Mouse (Mus musculus) CH12.LX (cell line): ENCODE results near the gene Klf5. TPM values are rescaled to one million over a fixed set of nuclear protein-coding genes. Genes with fewer than 3 reads are reported as not detected.

Experiments
- DNase-seq: peaks from one replicate; pipeline ENCODE4 v3.0.0-alpha.2; 2013; ENCODE audit errors: extremely low read depth
- H3K27ac ChIP-seq: 2 replicates; pipeline ENCODE4 v1.5.1; 2012; ENCODE audit warnings: low read depth, mild to moderate bottlenecking, control low read depth, moderate library complexity; ENCODE audit not compliant: insufficient read depth
- H3K27me3 ChIP-seq: replicated peaks from 2 replicates; pipeline ENCODE3; 2012; ENCODE audit warnings: inconsistent platforms
- H3K36me3 ChIP-seq, 2 experiments: replicated peaks in 1 of 2; 2 replicates each; pipeline versions ENCODE3 to v1.6.1; 2012; ENCODE audit warnings: inconsistent platforms in 1 of 2, low read length in 1 of 2, mild to moderate bottlenecking in 1 of 2, mixed read lengths in 1 of 2, moderate library complexity in 1 of 2; ENCODE audit not compliant: control insufficient read depth in 1 of 2, insufficient read depth in 1 of 2
- H3K4me1 ChIP-seq, 2 experiments: 2 replicates each; pipeline ENCODE4 v1.6.1; 2012; ENCODE audit warnings: inconsistent platforms in 1 of 2, moderate library complexity in 1 of 2; ENCODE audit not compliant: insufficient read depth in 2 of 2, control insufficient read depth in 1 of 2
- H3K4me2 ChIP-seq: 2 replicates; pipeline ENCODE4 v1.6.1; 2012; ENCODE audit warnings: low read depth, mild to moderate bottlenecking, control low read depth; ENCODE audit not compliant: poor library complexity, insufficient read depth, severe bottlenecking
- H3K4me3 ChIP-seq, 3 experiments: fragments of 150-350 bp in 1 of 3; sonication (generic) in 1 of 3; replicated peaks in 1 of 3; 2 replicates each; pipeline versions ENCODE3 to v1.5.1; 2011 to 2012; ENCODE audit warnings: low read depth in 2 of 3, low read length in 2 of 3, mild to moderate bottlenecking in 2 of 3, moderate library complexity in 2 of 3, control low read depth in 1 of 3, improper control_type of control experiment in 1 of 3, inconsistent platforms in 1 of 3, mixed read lengths in 1 of 3; ENCODE audit not compliant: poor library complexity in 1 of 3
- H3K79me2 ChIP-seq: replicated peaks from 2 replicates; pipeline ENCODE4 v1.6.1; 2012; ENCODE audit warnings: mild to moderate bottlenecking, moderate library complexity; ENCODE audit not compliant: control insufficient read depth, poor library complexity, insufficient read depth, severe bottlenecking; ENCODE audit errors: extremely low read depth
- H3K9ac ChIP-seq: 2 replicates; pipeline ENCODE4 v1.6.1; 2012; ENCODE audit warnings: low read depth, mild to moderate bottlenecking, control low read depth, moderate library complexity; ENCODE audit not compliant: insufficient read depth
- H3K9me3 ChIP-seq: replicated peaks from 2 replicates; pipeline ENCODE3; 2012; ENCODE audit warnings: low read length, inconsistent platforms, mixed read lengths
- BHLHE40 ChIP-seq: IDR thresholded peaks from 2 replicates; pipeline ENCODE4 v1.6.1; 2011; ENCODE audit warnings: mild to moderate bottlenecking, low read depth, low read length, improper control_type of control experiment
- CHD1 ChIP-seq: IDR thresholded peaks from 2 replicates; pipeline ENCODE4 v1.6.1; 2012; ENCODE audit warnings: low read depth, low read length, improper control_type of control experiment, inconsistent platforms
- CHD2 ChIP-seq: IDR thresholded peaks from 2 replicates; pipeline ENCODE4 v1.6.1; 2011; ENCODE audit warnings: low read length, improper control_type of control experiment
- CTCF ChIP-seq, 2 experiments: IDR thresholded peaks in 1 of 2; conservative IDR thresholded peaks in 1 of 2; 2 replicates each; pipeline ENCODE4 v1.5.1; 2011 to 2012; ENCODE audit warnings: low read depth in 2 of 2, low read length in 2 of 2, improper control_type of control experiment in 1 of 2, inconsistent platforms in 1 of 2, mild to moderate bottlenecking in 1 of 2, moderate library complexity in 1 of 2
- ELF1 ChIP-seq: IDR thresholded peaks from 2 replicates; pipeline ENCODE4 v1.6.1; 2014; ENCODE audit warnings: low read depth, mild to moderate bottlenecking, inconsistent platforms, low read length, improper control_type of control experiment
- EP300 ChIP-seq: IDR thresholded peaks from 2 replicates; pipeline ENCODE4 v1.6.1; 2011; ENCODE audit warnings: low read length, improper control_type of control experiment
- GABPA ChIP-seq: IDR thresholded peaks from 2 replicates; pipeline ENCODE4 v1.6.1; 2012; ENCODE audit warnings: low read depth, low read length, improper control_type of control experiment, inconsistent platforms; ENCODE audit not compliant: insufficient replicate concordance
- IRF4 ChIP-seq: IDR thresholded peaks from 2 replicates; pipeline ENCODE4 v1.6.1; 2014; ENCODE audit warnings: low read depth, mild to moderate bottlenecking, inconsistent platforms, low read length, improper control_type of control experiment
- JUN ChIP-seq: IDR thresholded peaks from 2 replicates; pipeline ENCODE4 v1.6.1; 2011; ENCODE audit warnings: low read depth, mild to moderate bottlenecking, low read length, improper control_type of control experiment, moderate library complexity; ENCODE audit not compliant: insufficient read depth
- JUND ChIP-seq: conservative IDR thresholded peaks from 2 replicates; pipeline ENCODE4 v1.6.1; 2011; ENCODE audit warnings: low read depth, low read length, improper control_type of control experiment
- KAT2A ChIP-seq: IDR thresholded peaks from 2 replicates; pipeline ENCODE4 v1.6.1; 2012; ENCODE audit warnings: low read length, improper control_type of control experiment, inconsistent platforms; ENCODE audit not compliant: insufficient replicate concordance
- MXI1 ChIP-seq: IDR thresholded peaks from 2 replicates; pipeline ENCODE4 v1.6.1; 2011; ENCODE audit warnings: mild to moderate bottlenecking, low read depth, low read length, improper control_type of control experiment
- MYC ChIP-seq: IDR thresholded peaks from 2 replicates; pipeline ENCODE4 v1.6.1; 2011; ENCODE audit warnings: low read depth, mild to moderate bottlenecking, improper control_type of control experiment, low read length
- NELFE ChIP-seq: IDR thresholded peaks from 2 replicates; pipeline ENCODE4 v1.6.1; 2011; ENCODE audit warnings: low read depth, low read length, improper control_type of control experiment
- NRF1 ChIP-seq: IDR thresholded peaks from 2 replicates; pipeline ENCODE4 v1.6.1; 2014; ENCODE audit warnings: low read depth, mild to moderate bottlenecking, inconsistent platforms, low read length, improper control_type of control experiment, moderate library complexity
- PAX5 ChIP-seq: IDR thresholded peaks from 2 replicates; pipeline ENCODE4 v1.6.1; 2012; ENCODE audit warnings: low read length, inconsistent platforms, mixed read lengths
- POLR2AphosphoS2 ChIP-seq: IDR thresholded peaks from 2 replicates; pipeline ENCODE4 v1.6.1; 2011; ENCODE audit warnings: low read depth, low read length, improper control_type of control experiment
- RCOR1 ChIP-seq: conservative IDR thresholded peaks from 2 replicates; pipeline ENCODE4 v1.6.1; 2012; ENCODE audit warnings: low read depth, mild to moderate bottlenecking, inconsistent platforms, low read length, improper control_type of control experiment
- SIN3A ChIP-seq: IDR thresholded peaks from 2 replicates; pipeline ENCODE4 v1.6.1; 2012; ENCODE audit warnings: low read length, improper control_type of control experiment, inconsistent platforms
- SMC3 ChIP-seq: IDR thresholded peaks from 2 replicates; pipeline ENCODE4 v1.6.1; 2011; ENCODE audit warnings: low read depth, low read length, improper control_type of control experiment
- TCF12 ChIP-seq: IDR thresholded peaks from 2 replicates; pipeline ENCODE4 v1.6.1; 2014; ENCODE audit warnings: low read depth, mild to moderate bottlenecking, inconsistent platforms, low read length, improper control_type of control experiment
- USF2 ChIP-seq: conservative IDR thresholded peaks from 2 replicates; pipeline ENCODE4 v1.6.1; 2011; ENCODE audit warnings: low read depth, low read length, improper control_type of control experiment
- ZC3H11A ChIP-seq: IDR thresholded peaks from 2 replicates; pipeline ENCODE4 v1.6.1; 2012; ENCODE audit warnings: low read depth, mild to moderate bottlenecking, inconsistent platforms, low read length, improper control_type of control experiment
- ZMIZ1 ChIP-seq: IDR thresholded peaks from 2 replicates; pipeline ENCODE4 v1.6.1; 2012; ENCODE audit warnings: low read depth, mild to moderate bottlenecking, inconsistent platforms, low read length, improper control_type of control experiment
- dilution Hi-C: fragments of 300-500 bp; cut with MboI; formaldehyde crosslinking; loops from 2 replicates; pipeline ENCODE4 v1.14.3; 2020; ENCODE audit warnings: low sequenced_read_pairs; ENCODE audit not compliant: extremely low pct_unique_long_range_greater_than_20kb, extremely low pct_ligation_motif_present
- in situ Hi-C: fragments of 300-500 bp; cut with MboI; formaldehyde crosslinking; loops from 3 replicates; pipeline ENCODE4 v1.14.3; 2019; ENCODE audit warnings: low sequenced_read_pairs, low pct_ligation_motif_present, low pct_unique_long_range_greater_than_20kb, mixed read lengths
- polyA plus RNA-seq: library from polyadenylated mRNA; unstranded; fragments of >175 nt; gene quantifications from 2 replicates; pipeline ENCODE4 v1.2.1, GENCODE M21; 2012; ENCODE audit warnings: low read depth; ENCODE audit not compliant: insufficient read length
- total RNA-seq, 2 experiments: library from RNA; depleted of rRNA; stranded (reverse); fragments of 300-350 nt in 1 of 2; fragments of >200 nt in 1 of 2; gene quantifications; 2 replicates each; pipeline ENCODE4 v1.2.3; 2012 to 2014

Gene Klf5
- total and polyA plus RNA-seq, 3 experiments = 0.08 TPM; not detected in 2

DNA sequence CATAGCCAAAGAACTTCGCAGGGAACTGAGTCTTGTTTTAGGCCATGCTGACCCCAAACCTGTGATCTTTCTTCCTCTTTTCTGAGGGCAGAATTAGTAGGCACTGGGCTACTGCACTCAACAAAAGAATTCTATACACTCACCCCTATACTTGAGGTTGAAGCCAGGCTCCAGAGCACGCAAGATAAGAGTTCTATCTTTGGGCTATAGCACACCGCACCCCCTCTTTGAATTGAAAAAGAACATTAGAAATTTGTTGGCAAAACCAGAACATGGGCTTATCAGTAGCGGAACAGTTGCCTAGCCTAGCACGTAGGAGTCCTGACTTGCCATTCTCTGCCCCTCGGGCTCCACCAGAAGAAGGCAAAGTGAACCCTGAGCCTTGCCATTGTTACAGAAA, 34.7 kb upstream of the Klf5 start:
- Histone ChIP-seq H3K9ac (no peak overlapping the region), H3K79me2 (no peaks in the 10 kb centered on the region), H3K36me3 (peaks cover 0 to 10% of the 10 kb centered on the region in 2 experiments), H3K4me1 (peaks cover 0 to 7% of the 10 kb centered on the region in 2 experiments; a peak in 2 of 4 replicates), H3K9me3 (no peaks in the 10 kb centered on the region), H3K27me3 (no peaks in the 10 kb centered on the region), H3K4me2 (no peak overlapping the region), H3K27ac (no peak overlapping the region), H3K4me3 (no peak overlapping the region)
- DNase-seq = peak; percentile 16
- TF ChIP-seq BHLHE40 (no peak), JUND (no peak), CHD2 (no peak), EP300 (no peak), RCOR1 (no peak)
- dilution Hi-C loops (no loop called here), in situ Hi-C loops (no loop called here)

DNA sequence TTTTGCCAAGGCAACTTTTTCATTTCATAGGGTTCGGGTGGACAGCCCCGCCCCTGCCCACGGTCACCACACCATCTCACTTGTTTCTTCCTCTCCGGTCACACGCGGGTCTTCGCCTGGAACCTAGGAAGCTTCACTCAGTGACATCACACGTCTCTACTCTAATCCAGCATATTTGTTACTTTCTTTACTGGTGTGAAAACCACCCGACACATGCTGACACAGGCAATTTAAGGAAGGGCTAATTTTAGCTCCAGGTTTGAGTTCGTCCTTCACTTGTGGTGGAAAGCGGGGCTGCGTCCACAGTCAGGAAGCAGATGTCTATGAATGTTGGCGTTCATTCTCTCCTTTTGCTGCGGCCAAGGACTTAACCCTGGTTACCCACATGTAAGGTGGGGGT, 32.7 kb upstream of the Klf5 start:
- peaks cover 0 to 7% of the 10 kb centered on the region in 2 experiments for H3K36me3 ChIP-seq
- no peaks in the 10 kb centered on the region for H3K27me3 ChIP-seq
- in situ Hi-C loops (no loop called here), dilution Hi-C loops (no loop called here)
- no peaks in the 10 kb centered on the region for H3K9me3 ChIP-seq
- H3K4me2 ChIP-seq = no peak overlapping the region
- no peak overlapping the region for H3K27ac ChIP-seq
- H3K9ac ChIP-seq = no peak overlapping the region
- TF ChIP-seq MXI1 = no peak
- no peak for TF ChIP-seq USF2
- no peak for TF ChIP-seq BHLHE40
- no peak for TF ChIP-seq GABPA
- TF ChIP-seq CHD2 = no peak
- TF ChIP-seq ELF1 = no peak
- TF ChIP-seq NELFE = no peak
- TF ChIP-seq SIN3A = no peak
- no peak for TF ChIP-seq SMC3
- peaks cover 0 to 7% of the 10 kb centered on the region in 2 experiments; a peak in 2 of 4 replicates for H3K4me1 ChIP-seq
- DNase-seq = no peak
- no peak overlapping the region for H3K4me3 ChIP-seq
- H3K79me2 ChIP-seq = no peaks in the 10 kb centered on the region

DNA sequence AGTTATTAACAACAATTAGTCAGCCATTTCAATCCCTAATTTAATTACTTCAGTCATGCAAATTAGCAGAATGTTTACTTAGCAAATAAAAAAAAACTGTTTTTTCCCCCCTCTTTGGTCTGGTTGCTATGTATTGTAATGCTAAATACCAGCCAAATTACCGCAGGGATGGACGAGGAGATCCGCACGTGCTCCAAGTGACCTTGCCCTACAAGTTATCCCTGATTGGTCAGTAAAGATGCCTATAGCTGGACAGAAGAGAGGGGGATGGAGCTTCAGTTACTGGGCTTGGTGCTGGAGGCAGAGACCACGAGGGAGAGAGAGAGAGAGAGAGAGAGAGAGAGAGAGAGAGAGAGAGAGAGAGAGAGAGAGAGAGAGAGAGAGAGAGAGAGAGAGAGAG, 31.7 kb upstream of the Klf5 start:
- no peak overlapping the region for H3K4me2 ChIP-seq
- DNase-seq = no peak
- H3K4me1 ChIP-seq = peaks cover 0 to 7% of the 10 kb centered on the region in 2 experiments; a peak in 2 of 4 replicates
- no peak overlapping the region for H3K9ac ChIP-seq
- no peak overlapping the region for H3K4me3 ChIP-seq
- peaks cover 0 to 4% of the 10 kb centered on the region in 2 experiments for H3K36me3 ChIP-seq
- TF ChIP-seq EP300 (no peak), CHD1 (no peak), MXI1 (no peak), GABPA (no peak), MYC (no peak), PAX5 (no peak), ZMIZ1 (no peak), SIN3A (no peak), POLR2AphosphoS2 (no peak), BHLHE40 (no peak), ZC3H11A (no peak), ELF1 (no peak), CTCF (conservative IDR thresholded peaks at IDR 0.05 in 1 of 2, IDR thresholded peaks at IDR 0.05 in 1 of 2; ENCODE audit: low read depth in 2 of 2, low read length in 2 of 2) (no peak), JUN (no peak), KAT2A (no peak), TCF12 (no peak), IRF4 (no peak), NRF1 (no peak)
- dilution Hi-C loops = no loop called here
- in situ Hi-C loops = no loop called here
- no peaks in the 10 kb centered on the region for H3K27me3 ChIP-seq
- no peak overlapping the region for H3K27ac ChIP-seq
- H3K9me3 ChIP-seq = no peaks in the 10 kb centered on the region
- H3K79me2 ChIP-seq = no peaks in the 10 kb centered on the region
